Mouse (Mus musculus) cerebellum, adult 11 months (tissue): ENCODE results near the gene Tmem117.

Experiments used
- DNase-seq: peaks from one replicate; pipeline ENCODE4 v3.0.0; 2022

Tmem117 gene

DNA sequence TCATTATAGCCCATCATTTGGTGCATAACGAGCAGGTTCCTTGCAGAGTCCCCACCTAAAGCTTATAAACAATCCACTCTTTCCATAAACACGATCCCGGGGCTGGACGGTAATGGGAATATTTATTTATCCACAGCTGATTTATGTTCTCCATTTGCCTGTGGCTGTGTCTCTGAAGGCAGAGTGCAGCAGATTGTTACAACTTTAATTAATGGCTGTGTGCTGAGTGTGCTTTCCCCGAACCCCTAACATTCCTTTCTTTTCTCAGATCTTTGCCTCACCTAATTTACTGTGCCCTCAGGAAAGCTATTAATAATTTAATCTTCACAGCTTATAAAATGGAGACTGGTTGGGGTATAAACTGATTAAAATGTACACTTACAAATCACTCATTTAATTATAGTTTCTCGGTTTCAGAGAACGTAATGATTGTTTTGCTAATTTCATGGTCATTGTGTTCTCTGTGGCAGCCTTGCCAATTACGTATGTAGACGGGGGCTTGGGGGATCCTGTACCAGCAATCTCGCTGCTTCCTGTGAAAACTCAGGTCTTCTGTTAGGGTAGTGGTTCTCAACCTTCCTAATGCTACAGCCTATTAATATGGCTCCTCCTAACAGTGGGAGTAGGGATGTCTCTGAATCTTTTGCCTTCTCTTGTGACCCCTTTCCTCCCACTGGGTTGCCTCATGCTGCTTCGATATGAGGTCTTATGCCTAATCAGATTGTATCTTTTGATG, 275.8 kb downstream of the Tmem117 start:
- DNase-seq, result no peak

DNA sequence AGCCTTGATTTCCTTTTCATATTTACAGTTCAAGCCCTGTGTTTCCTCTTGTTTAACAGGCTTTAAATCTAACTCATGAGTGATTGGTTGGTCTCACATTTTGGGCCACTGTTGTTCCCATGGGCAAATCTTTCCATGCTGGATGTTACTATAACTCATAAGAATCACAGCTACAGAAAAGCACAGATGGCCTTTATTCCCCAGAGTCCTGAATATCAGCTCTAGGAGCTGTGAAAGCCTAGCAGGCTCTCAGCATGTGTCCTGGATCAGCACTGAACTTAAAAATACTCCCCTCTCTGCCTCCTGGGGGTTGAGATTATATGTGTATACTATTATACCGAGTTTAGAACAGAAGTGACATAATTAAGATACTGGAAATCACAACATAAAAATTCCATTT, 292.6 kb downstream of the Tmem117 start:
- no peak for DNase-seq

DNA sequence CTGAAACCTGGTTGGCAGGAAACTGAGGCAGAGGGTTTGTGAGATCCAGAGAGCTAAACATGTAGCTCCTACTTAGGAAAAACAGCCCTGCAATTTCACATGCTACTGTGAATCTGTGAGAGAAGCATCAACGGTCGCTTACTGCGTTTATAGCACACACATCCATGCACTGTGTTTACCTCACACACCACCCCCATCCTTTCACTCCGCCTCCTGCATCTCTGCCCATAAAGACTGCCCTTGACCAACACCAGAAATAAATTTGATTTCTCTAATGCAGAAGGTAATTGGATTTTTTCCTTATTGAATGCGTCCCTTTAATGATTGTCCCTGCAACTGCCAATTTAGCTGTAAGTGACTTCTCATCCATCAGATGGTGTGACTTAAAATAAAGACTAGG, 299.0 kb downstream of the Tmem117 start:
- no peak for DNase-seq

DNA sequence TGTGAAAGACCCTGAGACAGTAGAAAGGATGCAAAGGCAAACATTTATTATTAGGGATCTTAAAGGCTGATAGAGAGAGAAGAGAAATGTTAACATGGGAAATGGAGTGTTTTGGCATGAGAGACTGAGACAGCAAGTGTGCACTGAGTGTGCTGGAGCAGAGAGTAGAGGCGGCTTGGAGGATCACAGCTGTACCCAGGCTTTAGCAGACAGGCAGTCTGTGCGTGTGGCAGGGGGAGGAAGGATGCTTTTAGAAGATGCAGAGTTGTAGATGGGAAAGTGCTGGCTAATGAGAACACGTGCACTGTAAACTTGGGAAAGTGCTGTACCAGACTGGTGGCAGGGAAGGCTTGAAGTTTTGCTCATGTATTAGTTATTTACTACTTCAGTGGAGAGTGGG, 301.7 kb downstream of the Tmem117 start:
- no peak for DNase-seq

DNA sequence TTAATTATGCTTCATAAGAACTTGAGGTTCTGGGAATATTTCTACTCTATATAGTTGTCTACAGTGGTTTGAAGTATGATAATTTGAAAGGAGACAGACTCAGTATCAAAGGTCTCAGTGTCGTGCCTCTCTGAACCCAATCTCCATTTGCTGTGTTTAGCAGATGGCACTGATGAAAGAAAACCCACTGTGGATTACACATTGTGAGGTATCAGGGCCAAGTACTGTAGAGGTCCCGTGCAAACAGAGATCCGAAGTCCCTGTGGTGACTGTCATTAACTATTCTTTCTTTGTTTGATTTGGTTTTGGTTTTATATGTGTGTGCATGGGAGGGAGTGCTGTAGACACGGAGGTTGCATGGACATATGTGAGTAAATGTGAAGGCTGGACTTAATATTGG, 304.0 kb downstream of the Tmem117 start:
- DNase-seq, result no peak

DNA sequence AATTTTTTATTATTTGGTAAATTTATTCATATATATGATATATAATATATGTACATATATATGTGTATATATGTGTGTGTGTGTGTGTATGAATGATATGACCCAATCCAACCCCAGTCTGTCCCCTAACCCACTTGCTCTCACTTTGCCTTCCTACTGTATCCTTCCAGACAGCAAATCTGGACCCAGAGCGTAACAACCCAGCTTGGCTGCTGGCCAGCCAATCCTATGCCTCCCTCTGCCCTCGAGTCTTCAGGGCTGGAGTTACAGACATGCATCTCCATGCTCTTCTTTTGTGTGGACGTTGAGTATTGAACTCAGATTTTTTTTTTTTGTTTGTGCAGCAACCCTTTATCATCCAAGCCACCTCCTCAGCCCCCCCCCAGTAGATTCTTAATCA, 304.4 kb downstream of the Tmem117 start:
- no peak for DNase-seq

DNA sequence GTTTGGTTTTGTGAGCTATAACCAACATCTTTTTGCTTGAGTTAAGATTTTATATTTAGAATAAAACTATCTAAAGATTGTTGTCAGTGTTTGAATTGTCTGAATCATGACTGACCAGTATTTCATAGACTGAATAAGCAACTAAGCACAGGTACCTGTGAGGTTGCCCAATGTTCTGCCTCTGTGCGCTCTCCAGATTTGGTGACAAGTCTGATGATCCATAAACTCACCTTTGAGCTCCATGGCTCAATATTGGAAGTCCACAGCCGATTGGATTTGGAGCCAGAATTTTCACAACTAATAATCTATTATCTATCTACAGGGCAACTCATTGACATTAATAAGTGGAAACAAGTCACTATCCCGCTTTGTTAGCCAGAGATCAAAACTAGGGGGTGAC, 312.9 kb downstream of the Tmem117 start:
- DNase-seq, result no peak

DNA sequence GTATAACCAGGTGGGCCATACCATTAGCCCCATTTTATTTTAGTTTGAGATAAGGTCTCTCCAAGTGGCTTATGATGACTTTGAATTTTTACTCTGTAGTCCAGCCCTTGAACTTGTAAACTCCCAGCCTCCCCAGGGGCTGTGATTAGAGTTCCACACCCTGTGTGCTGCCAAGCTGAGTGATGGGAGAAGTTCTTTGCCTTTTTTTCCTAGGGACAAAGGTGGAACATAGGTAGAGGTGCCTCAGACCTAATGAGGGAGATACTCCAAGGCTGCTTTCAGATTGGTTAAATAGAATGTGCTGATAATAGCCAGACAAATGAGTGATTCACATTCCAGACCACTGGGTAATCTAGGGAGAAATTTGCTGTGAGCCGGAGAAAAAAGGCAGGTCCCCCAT, 313.4 kb downstream of the Tmem117 start:
- DNase-seq, result no peak

DNA sequence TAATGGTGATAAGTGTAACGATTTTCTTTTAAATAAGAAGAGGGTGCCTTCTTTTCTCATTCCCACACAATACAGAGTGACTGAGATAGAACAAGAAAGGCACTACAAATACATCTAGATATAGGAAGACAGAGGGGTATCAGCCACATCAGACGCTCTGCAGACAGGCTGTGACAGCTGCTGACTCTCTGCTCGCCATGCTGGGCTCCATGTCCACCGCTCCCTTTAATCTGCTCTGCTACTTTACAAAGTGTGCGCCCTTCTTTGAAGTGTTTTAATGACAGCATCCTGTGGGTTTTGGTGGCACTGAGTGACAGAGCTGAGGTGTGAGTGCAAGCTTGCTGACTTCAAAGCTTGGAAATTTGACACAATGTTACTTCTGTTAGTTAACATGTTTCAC, 314.9 kb downstream of the Tmem117 start:
- no peak for DNase-seq

DNA sequence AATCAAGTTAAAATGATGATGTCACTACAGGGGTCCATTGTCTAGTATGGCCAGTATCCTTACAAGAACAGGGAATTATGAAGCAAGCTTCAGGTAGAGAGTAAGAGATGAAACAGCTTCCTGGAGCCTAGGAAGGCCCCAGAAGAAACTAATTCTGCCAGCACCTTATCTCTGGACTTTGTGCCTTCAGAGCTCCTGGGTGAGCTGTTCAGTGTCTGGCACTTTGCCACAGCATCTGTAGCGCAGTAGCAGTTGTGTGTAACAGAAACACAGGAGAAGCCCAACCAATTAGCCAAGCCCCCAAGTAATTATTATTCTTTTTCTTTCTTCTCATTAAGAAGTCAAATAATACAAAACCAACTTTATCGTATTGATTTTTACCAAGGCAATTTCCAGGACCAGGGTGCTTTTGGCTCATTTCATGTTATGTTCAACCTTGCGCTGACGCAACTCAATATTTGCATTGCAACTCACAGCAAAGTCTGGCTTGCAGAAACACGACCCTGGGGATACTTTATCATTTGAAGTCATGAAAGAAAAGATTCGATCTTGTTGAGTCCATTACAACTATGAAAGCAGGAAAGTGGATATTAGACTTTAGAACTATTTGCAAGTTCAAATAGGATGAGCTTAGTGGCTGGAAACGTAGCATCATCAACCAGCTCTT, 322.5 kb downstream of the Tmem117 start:
- DNase-seq, result no peak

DNA sequence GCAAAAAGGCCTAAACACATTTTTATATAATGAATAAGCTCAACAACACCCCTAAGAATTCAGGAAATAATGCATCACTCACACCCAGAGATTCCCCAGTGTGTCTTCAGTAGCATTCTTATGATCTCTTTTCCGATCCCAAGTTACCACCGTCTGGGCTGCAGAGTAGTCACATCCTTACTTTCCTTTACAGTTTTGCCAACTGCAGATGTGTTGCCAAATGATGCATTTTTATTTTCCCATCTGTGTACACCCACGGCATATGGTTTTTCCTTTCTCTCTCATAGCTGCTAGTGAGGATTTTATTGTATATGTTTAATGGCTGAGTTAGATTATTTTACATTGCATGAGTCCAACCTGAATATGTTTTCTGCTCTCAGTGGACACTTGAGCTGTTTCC, 327.7 kb downstream of the Tmem117 start:
- no peak for DNase-seq

DNA sequence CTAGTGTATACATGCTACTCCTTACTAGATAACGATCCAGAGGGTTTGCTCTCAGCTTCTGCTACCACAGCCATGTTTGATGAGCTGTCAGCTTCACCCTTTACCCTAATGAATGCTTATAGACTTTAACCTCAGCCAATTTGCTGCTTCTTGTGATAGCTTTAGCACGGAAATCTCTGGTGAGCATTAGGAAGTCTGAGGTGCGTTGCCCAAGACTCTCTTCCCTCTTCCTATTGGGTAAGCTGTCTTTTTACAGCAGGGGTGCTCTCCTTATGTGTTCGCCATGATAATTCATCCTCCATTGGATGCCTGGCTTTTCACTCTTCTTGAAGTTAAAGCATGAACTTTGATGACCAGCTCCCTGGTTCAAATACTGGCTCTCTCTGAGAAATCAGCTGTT, 328.2 kb downstream of the Tmem117 start:
- no peak for DNase-seq

DNA sequence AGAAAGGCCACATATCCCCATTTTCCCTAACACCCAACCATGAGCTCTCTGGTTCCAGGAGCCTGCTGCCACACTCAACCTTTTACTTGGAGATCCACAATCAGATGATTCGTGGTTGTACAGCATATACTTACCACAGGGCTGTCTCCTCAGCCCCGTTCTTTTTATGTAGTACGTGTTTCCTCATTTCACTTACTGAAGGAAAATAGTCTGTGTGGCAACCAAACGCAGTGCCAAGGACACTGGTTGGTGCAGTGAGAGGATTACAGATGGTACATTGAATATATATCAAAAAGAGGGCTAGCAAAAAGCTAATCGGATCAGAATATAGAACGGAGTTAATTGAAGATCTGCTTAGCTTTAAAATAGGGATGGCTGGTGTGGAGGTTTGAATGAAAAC, 338.0 kb downstream of the Tmem117 start:
- DNase-seq, result no peak

DNA sequence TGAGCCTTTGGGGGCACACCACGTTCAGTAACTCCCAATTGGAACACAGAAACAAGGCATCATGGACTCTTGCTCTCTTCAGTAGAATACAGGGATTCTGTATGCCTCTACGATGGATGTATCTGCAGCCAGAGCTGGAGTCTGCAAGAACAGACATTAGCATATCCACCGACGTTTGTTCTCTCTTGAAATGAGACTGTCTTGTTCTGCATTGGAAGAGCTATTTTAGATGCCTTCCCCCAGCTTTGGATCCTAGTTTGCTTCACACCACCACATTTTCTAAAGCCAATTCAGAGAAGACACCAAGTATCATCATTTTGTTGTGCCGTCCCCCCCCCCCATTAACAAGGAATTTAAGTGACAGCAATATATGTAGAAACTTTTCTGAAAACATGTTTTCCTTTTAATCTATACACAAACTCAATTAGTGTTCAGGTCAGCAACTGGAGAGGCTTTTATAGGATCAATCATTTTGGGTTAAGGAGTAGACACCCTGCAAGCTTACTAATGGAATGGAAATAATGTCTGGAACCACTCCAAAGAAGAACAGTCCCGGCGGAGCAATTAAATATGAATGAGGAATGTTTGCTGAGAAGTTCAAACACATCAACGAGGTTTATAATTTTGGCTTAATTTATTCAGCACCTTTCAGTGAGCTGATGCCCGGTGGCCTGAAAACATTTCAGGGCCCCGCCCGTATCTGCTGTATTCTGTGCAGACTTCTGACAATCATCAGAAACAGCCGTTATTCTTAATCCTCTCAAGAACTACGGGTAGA, 339.6 kb downstream of the Tmem117 start:
- DNase-seq, result no peak

DNA sequence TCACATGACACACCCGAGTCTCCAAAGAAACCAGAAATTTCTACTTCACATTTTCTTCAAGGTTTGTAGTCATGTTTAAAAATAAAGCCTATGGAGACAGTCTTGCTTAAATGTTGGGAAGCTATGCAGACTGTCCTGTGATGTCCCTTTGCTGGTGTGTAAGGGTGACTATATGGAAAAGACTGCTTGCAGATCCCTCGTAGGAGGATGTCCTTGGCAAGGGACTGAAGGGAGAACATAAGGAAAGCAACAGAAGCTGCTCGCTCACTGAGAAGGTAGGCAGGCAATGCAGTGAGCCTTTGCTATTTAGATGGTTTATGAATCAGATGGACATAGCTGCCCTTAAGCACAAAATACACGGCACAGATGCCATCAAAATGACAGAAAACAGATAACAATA, 352.8 kb downstream of the Tmem117 start:
- DNase-seq, result no peak

DNA sequence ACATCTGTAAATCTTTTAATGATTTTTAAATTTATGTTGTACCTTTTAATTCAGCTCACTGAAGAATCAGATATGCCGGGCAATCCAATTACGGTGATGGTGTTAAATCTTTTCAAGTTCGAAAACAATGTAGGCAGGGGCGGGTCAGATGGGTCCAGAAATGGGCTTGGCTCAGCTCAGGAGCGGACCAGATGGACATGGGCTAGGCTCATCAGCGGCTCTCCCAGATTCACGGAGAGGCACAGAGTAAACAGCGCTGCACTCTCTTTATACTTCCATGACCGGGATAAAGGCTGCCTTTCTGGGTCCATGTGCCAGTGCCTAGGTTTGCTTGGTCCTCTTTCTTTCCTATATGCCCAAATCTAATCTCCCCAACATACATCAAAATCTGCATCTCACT, 366.3 kb downstream of the Tmem117 start:
- peak; percentile 26 for DNase-seq

DNA sequence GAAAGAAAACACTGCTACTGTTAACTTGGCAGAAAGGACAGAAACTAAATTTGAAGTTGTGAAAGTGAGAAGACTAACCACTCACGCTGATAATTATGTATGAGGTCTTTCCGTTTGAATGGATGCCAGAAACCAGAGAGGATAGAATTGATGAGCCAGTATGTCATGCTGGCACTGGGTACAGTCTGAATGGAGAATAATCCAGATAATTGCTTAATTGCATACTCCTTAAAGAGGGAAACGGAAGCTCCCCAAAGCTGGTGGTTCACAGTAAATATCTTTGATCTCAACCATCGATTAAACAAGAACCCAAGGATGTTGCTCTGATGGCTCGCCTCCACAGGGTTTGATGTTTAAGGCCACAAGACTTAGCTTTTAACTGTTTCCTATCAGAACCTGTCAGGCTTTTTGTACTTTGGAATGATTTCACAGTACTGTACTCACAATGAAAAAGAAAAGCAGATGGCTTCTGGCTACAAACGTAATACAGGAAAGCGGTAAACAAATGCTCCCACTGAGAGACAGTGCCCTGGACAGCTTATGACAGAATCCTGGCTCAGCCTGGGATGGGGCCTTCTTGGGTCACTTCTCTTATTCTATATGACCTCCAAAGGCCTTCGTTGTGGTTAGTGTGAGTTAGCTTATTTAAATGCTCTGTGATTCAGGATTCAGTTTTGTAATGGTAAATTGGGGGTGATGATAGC, 376.2 kb downstream of the Tmem117 start:
- peak; percentile 24 for DNase-seq

DNA sequence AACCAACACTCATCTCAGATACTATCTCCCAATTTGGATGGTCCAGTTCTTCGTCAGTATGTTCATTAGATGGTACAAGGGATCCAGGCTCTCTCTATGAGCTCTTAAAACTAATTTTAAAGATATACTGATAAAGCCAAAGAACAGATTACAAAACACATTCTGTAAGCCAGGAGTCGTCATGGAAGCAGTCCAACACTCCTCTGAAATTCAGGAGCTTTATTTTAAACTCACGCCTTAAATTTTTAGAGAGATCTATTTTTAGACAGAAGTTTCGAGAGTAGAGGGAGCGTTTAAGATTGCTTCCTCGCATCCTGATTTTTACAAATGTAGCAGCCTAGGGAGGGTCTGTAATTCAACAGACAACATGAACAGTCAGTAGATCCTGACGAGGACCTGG, 393.2 kb downstream of the Tmem117 start:
- DNase-seq, result no peak

DNA sequence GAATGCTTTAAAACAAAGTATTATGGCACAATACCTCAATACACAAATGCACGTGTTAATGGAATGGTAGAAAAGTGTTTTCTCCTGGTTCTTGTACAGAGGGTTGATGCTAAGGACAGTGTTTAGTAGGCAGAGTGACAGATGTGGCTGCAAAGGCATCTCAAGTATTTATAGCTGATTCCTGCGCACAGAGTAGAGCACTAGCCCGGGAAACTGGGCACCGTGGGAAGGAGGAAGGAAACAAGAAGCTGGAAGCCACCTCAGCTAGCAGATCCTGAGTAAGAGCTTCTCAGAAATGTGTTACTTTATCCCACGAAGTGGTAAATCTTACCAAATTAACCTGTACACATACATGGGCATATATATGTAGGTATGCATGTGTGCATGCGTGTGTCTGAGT, 395.4 kb downstream of the Tmem117 start:
- DNase-seq, result no peak

DNA sequence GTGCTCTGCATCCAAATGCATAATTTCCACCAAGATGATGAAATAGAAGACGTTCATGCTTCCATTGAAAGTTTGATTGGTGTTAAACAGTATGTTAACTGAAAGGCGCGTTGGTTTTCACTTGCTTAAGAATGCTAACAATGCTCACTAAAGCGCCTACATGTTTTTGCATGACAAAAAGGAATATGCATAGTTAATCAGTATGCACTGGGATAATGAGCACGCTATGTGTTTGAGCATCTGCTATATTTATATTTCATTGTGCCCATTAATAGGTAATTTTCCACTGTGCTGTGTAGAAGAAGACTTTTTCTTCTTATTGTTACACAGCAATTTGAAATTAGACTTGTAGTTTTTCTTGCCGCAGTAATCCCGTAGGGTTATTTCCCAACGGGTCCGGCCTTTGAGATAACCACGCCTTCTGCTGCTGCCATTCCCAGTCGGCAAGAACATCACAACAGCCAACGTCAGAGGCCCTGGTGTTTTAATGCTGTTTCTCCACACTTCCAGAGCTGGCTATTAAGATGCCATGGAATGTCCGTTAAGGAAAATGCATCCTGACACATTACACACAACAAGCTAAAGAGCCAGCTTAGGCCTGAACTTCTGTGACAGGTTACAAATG, 399.9 kb downstream of the Tmem117 start:
- DNase-seq, result no peak

DNA sequence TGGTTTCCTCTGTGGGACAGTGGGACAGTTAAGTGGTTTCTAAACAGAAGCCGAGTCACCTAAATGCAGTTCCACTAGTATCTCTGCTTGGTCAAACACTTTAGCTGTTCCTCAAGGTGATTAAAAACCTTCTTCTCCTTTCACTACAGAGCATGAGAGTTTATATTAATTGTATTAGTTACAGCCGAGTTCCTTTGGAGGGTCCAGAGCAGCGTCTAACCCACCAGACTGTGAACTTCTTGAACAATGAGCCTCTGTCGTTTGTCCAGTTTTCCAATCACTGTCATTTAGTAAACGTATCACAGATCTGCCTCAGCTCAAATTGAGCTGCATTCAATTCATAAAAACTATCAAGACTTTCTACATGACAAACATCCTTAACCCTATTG, 400.4 kb downstream of the Tmem117 start:
- no peak for DNase-seq

DNA sequence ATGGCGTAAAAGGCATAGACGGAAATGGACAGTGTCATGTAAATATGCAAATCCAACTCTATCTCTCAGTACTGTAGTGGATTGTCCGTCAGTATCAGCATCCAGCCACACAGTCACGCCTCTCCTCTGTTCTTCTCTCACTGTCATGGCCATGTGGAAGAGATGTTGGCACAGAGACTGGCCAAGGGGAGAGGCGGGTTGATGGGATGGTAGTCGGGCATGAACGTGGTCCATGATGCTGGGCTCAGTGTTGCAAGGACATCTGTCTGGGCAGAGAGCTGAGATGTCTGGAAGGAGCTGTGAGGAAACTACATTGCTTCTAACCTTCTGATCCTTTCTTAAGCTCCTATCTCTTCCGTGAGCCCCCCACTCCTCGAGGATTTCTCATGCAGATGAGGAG, 413.4 kb downstream of the Tmem117 start:
- DNase-seq, result no peak

DNA sequence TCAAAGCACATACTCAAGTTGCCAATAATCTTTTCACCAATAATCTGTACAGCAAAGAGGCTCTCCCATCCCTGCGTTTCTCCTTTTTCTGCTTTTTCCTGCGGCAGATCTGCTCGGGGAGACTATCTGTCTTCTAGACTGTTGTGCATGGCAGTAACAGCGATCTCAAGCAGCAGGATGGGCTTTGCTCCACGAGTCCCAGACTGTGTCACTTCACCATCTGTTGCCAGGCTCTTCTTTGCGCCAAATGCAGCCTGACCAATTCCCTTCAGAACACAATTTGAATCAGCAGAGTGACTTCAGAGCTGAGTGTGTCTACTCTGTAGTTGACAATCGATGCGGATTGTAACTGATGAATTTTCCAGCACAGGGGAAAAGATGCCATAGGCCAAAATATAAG, 415.0 kb downstream of the Tmem117 start:
- DNase-seq, result peak; percentile 83
